Mouse (Mus musculus): ENCODE measurements around the gene Zfp341.

GRCm38 (mm10) chr2:154646634-154647033 is 33.5 kb downstream of the Zfp341 start:
- no peak for TF ChIP-seq POLR2A (IDR thresholded peaks at IDR 0.05; ENCODE audit: insufficient read length, low read depth)
- no peak for TF ChIP-seq MYOD1 (IDR thresholded peaks at IDR 0.05; ENCODE audit: control insufficient read depth in 1 of 3, insufficient read length in 2 of 3, low read depth in 2 of 3)
- TF ChIP-seq USF1 (IDR thresholded peaks at IDR 0.05; ENCODE audit: low read depth), result no peak
- no peak for TF ChIP-seq E2F4 (IDR thresholded peaks at IDR 0.05; ENCODE audit: insufficient read depth)
- no peak for TF ChIP-seq CEBPB (IDR thresholded peaks at IDR 0.05; ENCODE audit: insufficient read depth, poor library complexity, severe bottlenecking)
- no peak for TF ChIP-seq REST (IDR thresholded peaks at IDR 0.05; ENCODE audit: insufficient read depth, insufficient read length)
- no peak for TF ChIP-seq MAX (IDR thresholded peaks at IDR 0.05; ENCODE audit: low read depth)
- TF ChIP-seq POLR2AphosphoS2 (IDR thresholded peaks at IDR 0.05; ENCODE audit: insufficient read length, low read depth), result no peak
- no peak for TF ChIP-seq TCF12 (IDR thresholded peaks at IDR 0.05; ENCODE audit: insufficient read depth, poor library complexity, severe bottlenecking)
- TF ChIP-seq MYOG (IDR thresholded peaks at IDR 0.05; ENCODE audit: control insufficient read depth in 1 of 3, insufficient read depth in 1 of 3, insufficient read length in 2 of 3, low read depth in 2 of 3), result no peak
- TF ChIP-seq TCF3 (IDR thresholded peaks at IDR 0.05; ENCODE audit: insufficient read length, low read depth), result no peak

All from myocyte (in vitro differentiated cells).